Mouse (Mus musculus) right cerebral cortex, postnatal 36 days (tissue): Measurements from ENCODE around the gene Polh.

Experiments
- DNase-seq, 2 experiments: peaks; one replicate each; pipeline ENCODE4 v3.0.0; 2022; ENCODE audit warnings: low spot score in 2 of 2, mixed read lengths in 1 of 2

Gene Polh

DNA sequence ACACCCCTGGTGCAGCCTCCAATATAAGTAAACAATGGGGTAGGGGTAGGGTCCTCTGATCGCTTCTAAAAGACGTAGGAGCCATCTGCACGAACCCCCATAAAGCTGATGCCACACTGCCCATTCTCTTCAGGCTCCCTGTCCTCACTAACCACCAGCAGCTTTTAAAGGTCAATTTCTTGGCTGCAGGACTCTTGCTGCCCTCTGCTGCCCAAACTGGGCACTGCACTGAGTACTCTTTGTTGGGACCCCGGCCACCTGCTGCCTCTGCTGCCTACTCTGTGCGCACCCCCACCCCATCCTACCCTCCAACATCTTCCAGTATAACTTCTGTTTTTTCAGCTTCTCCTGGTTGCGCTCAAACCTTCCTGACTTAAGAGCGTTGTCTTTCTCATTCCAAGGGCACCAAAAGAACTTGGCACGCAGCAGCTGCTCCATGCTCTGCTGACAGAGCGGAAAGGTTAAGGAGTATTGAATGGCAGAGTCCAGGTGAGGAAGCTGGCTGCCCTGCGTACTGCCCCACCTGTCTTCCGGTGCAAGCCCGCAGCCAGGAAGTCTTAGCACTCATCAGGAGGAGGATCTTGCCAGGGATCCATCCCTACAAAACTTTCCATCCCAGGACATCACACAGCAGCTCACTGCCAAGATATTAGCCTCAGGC, 70.3 kb downstream of the Polh start:
- DNase-seq, result peak; percentile 50

DNA sequence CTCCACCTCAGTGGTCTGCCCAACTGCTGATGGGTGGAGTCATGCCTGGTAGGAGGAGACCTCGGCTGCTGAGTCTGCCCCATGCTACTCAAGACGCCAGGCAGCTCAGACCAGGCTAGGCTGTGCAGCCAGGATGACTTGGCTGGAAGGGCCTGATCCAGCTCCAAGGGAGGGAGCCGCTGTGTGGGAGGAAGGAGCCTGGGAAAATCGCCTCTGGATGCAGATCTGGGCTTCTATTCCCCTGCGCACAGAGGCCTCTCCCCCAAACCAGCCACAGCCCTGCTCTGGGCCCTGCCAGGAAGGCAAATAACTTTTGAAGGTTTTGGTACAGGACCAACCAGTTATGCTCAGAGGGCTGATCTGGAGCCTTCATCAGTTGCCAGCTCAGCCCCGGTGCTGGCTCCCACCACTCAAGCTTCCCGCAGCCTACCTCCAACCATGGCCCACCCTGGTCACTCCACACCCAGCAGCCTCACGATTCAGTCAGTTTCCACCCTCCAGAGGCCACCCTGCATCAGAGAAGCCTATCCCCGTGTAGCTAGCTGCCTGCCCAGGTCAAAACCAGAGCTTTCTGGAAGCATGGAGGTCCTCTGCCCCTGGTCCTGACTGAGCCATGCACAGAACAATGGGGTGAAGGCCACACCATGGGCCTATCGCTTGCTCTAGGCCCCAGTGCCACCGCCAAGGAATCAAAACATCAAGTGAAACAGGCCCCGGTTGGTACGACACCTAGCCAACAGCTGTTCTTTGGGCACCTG, 72.5 kb downstream of the Polh start:
- no peak for DNase-seq

DNA sequence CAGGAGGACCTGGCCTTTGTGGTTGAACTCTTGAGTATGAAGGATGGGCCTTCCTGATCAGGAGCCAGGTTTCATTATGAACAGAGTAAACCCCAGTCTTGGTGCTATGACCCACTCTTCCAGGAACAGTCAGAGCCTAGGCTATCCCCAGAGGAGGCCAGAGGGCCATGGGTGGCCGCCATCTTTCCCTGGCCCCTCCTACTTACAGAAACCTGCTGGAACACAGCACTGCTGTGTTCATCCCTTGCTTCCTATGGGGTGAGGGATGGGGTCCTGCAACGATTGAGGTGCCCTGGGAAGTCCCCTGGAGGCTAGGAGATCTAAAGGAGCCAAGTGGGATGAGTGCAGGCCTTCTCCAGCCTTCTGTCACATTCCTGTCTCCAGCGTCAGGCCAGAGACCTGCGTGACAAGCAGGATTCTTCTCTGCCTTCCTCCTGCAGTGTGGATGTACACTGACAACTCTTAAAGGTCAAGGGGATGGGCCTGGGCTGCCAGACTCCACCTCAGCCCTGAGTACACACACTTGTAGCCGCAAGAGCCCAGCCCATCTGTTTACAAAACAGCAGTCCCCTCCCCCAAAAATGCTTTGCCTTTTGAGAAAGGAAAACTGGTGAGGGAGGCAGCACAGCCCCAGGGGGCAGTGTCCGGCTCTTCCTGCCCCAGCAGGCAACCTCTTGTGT, 74.5 kb downstream of the Polh start:
- no peak for DNase-seq

DNA sequence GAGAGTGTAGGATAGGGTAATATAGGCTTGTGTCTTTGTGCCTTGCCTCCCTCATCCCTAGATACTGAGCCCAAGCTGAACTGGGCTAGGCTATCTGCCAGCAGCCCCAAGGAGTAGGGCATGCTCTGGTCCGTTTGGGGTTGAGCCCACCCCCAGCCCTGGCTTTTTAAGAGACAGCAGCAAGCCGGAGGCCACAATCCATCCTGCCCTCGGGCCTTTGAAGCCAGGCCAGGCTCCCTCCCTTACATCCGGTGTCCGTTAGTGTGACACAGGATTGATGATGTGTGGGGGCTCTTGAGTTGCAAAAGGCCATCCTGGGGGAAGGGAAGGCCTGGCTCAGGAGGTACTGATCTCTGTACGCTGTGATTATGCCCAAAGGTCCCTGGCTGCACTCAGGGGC, 75.8 kb downstream of the Polh start:
- no peak for DNase-seq

DNA sequence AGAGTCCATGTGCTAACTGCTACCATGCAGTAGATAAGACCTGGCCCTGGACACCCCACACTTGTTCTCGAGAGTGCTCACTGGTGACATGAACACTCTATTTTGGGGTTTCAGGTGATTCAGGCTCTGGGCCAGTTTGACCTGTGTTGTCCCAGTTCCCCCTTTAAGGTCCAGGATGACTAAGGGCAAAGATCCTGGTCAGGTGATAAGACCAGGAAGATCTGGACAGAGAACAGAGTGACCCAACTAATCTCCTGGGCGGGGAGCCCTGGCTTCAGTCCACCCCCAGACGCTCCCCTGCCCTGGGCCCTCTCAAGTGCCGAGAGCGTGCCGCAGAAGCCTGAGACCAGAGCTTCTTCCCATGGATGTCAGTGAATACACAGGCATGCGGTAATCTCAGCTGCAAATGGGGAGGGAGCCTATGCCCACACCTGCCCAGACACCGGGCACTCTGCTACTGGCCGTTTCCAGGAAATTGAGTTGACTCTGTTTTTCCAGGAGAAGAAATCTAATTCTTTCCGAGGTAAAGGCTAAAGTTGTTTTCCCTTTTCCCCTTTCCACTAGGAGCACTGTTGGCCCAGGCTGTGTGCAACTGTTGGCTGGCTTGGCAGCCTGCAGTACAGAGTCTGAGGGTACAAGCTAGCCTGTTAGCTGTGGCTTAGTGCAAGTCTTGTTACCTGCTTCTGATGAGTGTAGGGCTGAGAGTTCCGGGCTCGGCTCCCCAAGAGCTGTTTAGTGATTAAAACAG, 78.3 kb downstream of the Polh start:
- DNase-seq, result no peak

DNA sequence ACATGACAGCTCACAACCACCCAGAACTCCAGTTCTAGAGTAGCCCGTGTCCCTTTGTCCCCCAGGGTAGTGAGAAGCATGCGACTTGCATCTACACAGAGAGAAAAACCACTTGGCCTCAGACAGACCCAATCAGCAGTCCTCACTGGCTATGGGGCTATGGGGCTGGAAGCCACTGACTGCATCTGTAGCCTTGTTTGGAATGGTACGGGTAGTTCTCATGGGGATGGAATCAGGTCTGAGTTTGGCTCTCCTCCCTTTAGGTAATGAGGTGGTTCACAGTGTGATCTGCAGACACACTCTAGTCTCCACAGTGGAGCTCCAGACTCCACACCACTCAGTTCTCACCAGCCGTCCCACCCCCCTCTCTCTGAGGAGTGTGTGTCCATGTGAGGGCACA, 79.2 kb downstream of the Polh start:
- DNase-seq, result no peak

DNA sequence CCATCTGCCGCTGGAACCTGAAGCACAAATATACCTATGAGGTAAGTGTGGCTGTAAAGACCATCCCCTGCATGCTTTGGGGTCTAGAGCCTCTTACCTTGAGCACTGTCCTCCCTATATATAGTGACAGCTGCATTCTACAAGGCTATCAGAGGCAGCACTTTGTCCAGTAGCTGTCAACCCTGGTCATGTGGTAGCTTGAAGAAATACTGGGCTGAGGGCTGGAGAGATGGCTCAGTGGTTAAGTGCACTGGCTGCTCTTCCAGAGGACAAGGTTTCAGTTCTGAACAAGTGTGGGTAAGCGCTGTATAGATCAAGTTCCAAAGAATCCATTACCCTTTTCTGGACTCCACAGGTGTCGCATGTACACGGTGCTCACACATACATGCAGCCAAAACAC, 79.7 kb downstream of the Polh start:
- no peak for DNase-seq
